Mouse (Mus musculus) intestine, embryonic 15.5 days (tissue): ENCODE results near the gene C2cd3. TPM values are rescaled to one million over a fixed set of nuclear protein-coding genes. Genes with fewer than 3 reads are reported as not detected.
"Not testable (repeated sequence)": the region's sequence is repeated elsewhere in the genome, so short reads cannot be mapped to it uniquely, and the experiment has no call there.

Experiments used
- ATAC-seq: fragments of 200-750 bp; cut with Nextera tagmentation; 2 replicates; pipeline ENCODE4 v1.8.0; 2017; ENCODE audit warnings: moderate TSS enrichment, moderate library complexity
- H3K27ac ChIP-seq: fragments of 300-500 bp; sonication (generic); 2 replicates; pipeline ENCODE4 v1.5.1; 2015; ENCODE audit warnings: mild to moderate bottlenecking, inconsistent platforms
- H3K27me3 ChIP-seq: fragments of 300-500 bp; sonication (generic); replicated peaks from 2 replicates; pipeline ENCODE4 v1.6.1; 2015; ENCODE audit warnings: inconsistent platforms
- H3K36me3 ChIP-seq: fragments of 300-500 bp; sonication (generic); 2 replicates; pipeline ENCODE4 v1.6.1; 2015; ENCODE audit warnings: inconsistent platforms
- H3K4me1 ChIP-seq: fragments of 300-500 bp; sonication (generic); replicated peaks from 2 replicates; pipeline ENCODE4 v1.6.1; 2015; ENCODE audit warnings: inconsistent platforms
- H3K4me2 ChIP-seq: fragments of 300-500 bp; sonication (generic); replicated peaks from 2 replicates; pipeline ENCODE4 v1.6.1; 2015; ENCODE audit warnings: mild to moderate bottlenecking, inconsistent platforms
- H3K4me3 ChIP-seq: fragments of 300-500 bp; sonication (generic); replicated peaks from 2 replicates; pipeline ENCODE4 v1.5.1; 2015; ENCODE audit warnings: inconsistent platforms
- H3K9ac ChIP-seq: fragments of 300-500 bp; sonication (generic); 2 replicates; pipeline ENCODE4 v1.6.1; 2015; ENCODE audit warnings: inconsistent platforms
- H3K9me3 ChIP-seq: fragments of 300-500 bp; sonication (generic); 2 replicates; pipeline ENCODE4 v1.6.1; 2016; ENCODE audit warnings: inconsistent platforms
- WGBS: fragments of 180-500 bp; shearing (Covaris S2); methylation state at CpG from one replicate; pipeline ENCODE4 v1.1.7; 2015; 5-methylcytosine and 5-hydroxymethylcytosine counted together
- polyA plus RNA-seq: library from polyadenylated mRNA; unstranded; fragments of >200 nt; fragmentation: Nextera tagmentation; extraction: Ambion mirVana; gene quantifications from 2 replicates; pipeline ENCODE4 v1.2.1, GENCODE M21; 2015

C2cd3 gene
- polyA plus RNA-seq, 1 experiment from 2014 or later = 13.3 TPM

DNA sequence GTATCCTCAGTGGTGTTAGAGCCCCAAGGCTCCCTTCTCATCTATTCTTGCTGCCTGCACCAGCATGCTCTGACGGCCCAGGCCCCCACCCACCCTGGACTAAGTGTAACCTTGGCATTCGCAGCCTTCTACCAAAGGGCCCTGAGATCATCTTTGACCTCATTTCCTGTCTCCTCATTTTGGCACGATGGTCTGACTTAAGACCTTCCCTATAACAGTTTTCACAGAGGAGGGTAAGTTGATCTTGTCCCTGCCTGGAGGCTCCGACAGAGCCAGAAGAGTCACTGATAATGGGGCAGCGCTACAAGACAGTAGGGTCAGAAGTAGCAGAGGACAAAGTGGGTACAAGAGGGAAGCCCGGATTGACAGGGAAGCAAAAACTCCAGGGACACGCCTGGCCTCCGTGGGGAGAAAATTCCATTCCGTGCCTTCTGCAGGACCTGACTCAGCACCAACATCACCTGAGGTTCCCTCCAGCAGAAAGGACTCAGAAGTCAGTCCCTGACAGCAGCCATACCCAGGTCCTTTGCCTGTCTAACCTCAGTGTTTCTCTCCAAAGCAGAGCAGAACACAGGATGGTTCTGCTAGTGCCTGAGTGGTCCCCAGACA lies 101.9 kb downstream of the C2cd3 start:
- no peaks in the 10 kb centered on the region for H3K4me1 ChIP-seq
- no peak overlapping the region for H3K4me3 ChIP-seq
- H3K4me2 ChIP-seq = no peak overlapping the region
- 75% methylated on average over 9 of the region's 9 CpGs for WGBS
- no peaks in the 10 kb centered on the region for H3K27me3 ChIP-seq
- H3K27ac ChIP-seq = no peak overlapping the region
- H3K9ac ChIP-seq = no peak overlapping the region
- no peak for ATAC-seq
- 0 out of 2 replicates have a peak, but pooled peaks cover 2% of the 10 kb centered on the region for H3K36me3 ChIP-seq
- no peaks in the 10 kb centered on the region for H3K9me3 ChIP-seq

DNA sequence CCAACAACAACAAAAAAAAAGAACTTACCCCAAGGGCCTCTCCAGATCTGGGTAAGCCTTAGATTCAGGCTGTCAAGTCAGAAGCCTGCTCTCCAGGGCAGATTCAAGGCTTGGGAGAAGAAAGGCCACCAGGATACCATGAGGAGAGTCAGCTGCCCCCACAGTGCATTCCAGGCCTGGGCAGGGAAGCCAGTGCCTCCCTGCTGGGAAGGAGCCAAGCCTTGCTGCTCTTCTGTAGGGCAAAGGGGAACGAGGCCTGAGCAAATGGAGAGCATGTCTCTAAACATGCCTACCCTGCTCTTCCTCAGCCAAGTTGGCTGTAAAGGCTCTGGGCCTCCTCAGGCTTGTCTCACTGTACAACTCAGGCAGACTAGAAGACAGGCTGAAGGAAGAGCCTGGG lies 102.6 kb downstream of the C2cd3 start:
- no peaks in the 10 kb centered on the region for H3K9me3 ChIP-seq
- H3K36me3 ChIP-seq = 0 out of 2 replicates have a peak, but pooled peaks cover 2% of the 10 kb centered on the region
- 39% methylated on average over 1 of the region's 1 CpGs for WGBS
- no peak for ATAC-seq
- no peak overlapping the region for H3K9ac ChIP-seq
- no peak overlapping the region for H3K4me3 ChIP-seq
- no peak overlapping the region for H3K4me2 ChIP-seq
- no peak overlapping the region for H3K27ac ChIP-seq
- H3K4me1 ChIP-seq = no peaks in the 10 kb centered on the region
- no peaks in the 10 kb centered on the region for H3K27me3 ChIP-seq

DNA sequence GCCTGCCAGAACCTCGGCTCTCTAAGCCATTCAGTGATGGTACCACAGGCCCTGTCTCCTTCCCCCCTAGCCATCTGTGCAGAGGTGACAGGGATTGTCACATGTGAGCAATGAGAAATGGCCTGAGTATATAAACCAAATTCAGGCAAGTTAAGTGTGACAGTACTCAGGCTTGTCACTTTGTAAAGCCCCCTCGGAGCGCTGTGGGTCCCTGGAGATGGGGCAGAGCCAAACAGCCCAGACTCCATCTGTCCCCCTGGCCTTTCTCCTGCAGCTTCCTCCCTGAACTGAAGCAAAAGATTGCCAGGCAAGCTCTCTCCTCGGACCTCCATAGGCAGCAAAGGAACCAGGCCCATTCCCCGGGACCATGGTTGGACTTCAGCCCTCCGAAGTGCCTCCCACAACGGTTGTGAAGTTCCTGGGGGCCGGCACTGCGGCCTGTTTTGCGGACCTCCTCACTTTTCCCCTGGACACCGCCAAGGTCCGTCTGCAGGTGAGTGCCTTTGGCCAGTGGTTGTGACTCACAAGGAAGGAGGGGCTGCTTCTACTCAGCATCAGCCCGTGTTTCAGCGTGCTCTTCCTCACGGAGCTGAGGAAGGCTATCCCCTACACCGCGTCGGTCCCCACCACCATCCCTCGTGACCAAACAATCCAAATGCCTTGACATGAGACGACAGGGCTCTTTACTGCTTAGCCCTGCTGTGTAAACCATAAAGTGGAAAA lies 107.2 kb downstream of the C2cd3 start:
- no peaks in the 10 kb centered on the region for H3K9me3 ChIP-seq
- no peak overlapping the region for H3K27ac ChIP-seq
- H3K4me3 ChIP-seq = no peak overlapping the region
- H3K4me1 ChIP-seq = no peaks in the 10 kb centered on the region
- H3K36me3 ChIP-seq = no peaks in the 10 kb centered on the region
- no peak for ATAC-seq
- WGBS = 78% methylated on average over 20 of the region's 20 CpGs
- no peak overlapping the region for H3K4me2 ChIP-seq
- H3K9ac ChIP-seq = no peak overlapping the region
- no peaks in the 10 kb centered on the region for H3K27me3 ChIP-seq

DNA sequence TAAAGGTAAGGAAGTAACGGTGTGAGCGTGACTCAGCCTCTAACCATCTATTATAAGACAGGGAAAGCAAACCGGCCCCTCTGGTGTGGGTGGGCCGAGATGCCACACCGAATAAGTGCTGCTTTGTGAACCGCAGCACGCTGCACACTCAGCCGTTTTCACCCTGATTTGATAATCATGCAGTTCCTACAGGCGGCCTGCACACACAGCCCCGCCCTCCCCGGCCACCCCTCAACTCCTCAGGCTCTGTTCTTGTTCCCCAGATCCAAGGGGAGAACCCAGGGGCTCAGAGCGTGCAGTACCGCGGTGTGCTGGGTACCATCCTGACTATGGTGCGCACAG lies 107.8 kb downstream of the C2cd3 start:
- Histone ChIP-seq H3K9me3 (no peaks in the 10 kb centered on the region), H3K9ac (no peak overlapping the region), H3K4me1 (no peaks in the 10 kb centered on the region), H3K4me2 (no peak overlapping the region), H3K27me3 (no peaks in the 10 kb centered on the region), H3K27ac (no peak overlapping the region), H3K36me3 (no peaks in the 10 kb centered on the region), H3K4me3 (no peak overlapping the region)
- WGBS = 61% methylated on average over 15 of the region's 15 CpGs
- no peak for ATAC-seq

GRCm38 (mm10) chr7:100480175-100480574 lies 108.1 kb downstream of the C2cd3 start:
- no peaks in the 10 kb centered on the region for H3K36me3 ChIP-seq
- no peak overlapping the region for H3K9ac ChIP-seq
- H3K4me1 ChIP-seq = no peaks in the 10 kb centered on the region
- no peaks in the 10 kb centered on the region for H3K27me3 ChIP-seq
- no peak overlapping the region for H3K4me2 ChIP-seq
- 86% methylated on average over 17 of the region's 17 CpGs for WGBS
- H3K27ac ChIP-seq = no peak overlapping the region
- H3K4me3 ChIP-seq = no peak overlapping the region
- ATAC-seq = no peak
- no peaks in the 10 kb centered on the region for H3K9me3 ChIP-seq

DNA sequence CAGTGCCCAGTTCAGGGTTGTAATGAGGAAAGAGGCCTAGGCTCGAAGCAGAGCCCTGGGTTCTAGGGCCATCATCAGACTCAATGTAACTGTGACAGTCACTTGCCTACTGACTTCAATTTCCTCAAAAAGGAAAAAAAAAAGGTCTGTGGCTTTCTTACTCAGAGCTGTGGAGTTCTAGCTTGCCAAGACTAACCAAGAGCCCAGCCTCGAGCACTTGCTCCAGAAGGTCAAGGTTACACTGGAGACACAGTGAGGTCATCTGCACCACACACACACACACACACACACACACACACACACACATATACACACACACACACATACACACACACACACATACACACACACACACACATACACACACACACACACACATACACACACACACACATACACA lies 110.0 kb downstream of the C2cd3 start:
- not testable (repeated sequence) for H3K9me3 ChIP-seq, H3K4me2 ChIP-seq, H3K27me3 ChIP-seq, ATAC-seq, H3K9ac ChIP-seq, H3K4me1 ChIP-seq, H3K27ac ChIP-seq, H3K36me3 ChIP-seq, H3K4me3 ChIP-seq
- 80% methylated on average over 2 of the region's 2 CpGs for WGBS

DNA sequence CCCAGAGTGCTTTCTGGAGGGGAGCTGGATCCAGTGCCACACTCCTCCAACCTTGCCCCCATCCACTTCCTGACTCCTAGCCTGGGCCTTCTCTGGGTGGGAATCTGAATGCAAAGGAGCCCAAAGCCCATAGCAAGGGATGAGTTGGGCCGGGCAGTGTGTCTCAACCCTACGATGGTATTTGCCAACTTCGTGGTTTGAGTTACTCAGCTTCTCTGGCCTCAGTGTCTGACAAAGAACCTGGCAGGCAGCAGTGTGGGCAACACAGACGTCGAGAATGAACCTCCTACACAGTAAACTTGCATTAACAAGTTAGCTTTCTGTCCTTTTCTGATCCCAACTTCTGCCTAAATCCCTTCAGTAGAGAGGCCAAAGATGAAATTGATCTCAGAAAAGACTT lies 112.5 kb downstream of the C2cd3 start:
- Histone ChIP-seq H3K4me1 (peaks cover 5% of the 10 kb centered on the region; the same call in 1 of the 2 replicates), H3K27ac (no peak overlapping the region), H3K27me3 (no peaks in the 10 kb centered on the region), H3K9me3 (no peaks in the 10 kb centered on the region), H3K9ac (no peak overlapping the region), H3K36me3 (no peaks in the 10 kb centered on the region), H3K4me2 (no peak overlapping the region), H3K4me3 (no peak overlapping the region)
- WGBS = 78% methylated on average over 5 of the region's 5 CpGs
- no peak for ATAC-seq

DNA sequence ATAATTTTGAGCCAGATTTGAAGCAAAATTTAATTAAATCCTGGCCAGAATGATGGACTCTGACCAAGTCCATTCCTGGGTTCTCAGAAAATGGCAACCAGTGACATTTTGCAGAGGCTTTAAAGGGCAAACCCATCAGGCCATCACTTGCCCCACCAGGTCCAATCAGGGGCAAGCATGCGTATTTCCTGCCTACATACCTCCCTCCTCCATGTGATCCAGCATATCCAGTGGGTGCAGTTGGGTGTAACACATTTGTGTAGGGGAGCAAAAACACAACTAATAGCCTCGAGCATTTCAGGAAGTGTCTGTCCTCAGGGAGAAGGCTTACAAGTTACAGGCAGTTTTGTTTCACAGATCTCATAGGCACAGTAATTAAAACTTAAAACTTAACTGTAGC lies 115.3 kb downstream of the C2cd3 start:
- no peaks in the 10 kb centered on the region for H3K36me3 ChIP-seq
- no peak overlapping the region for H3K4me3 ChIP-seq
- ATAC-seq = no peak
- H3K9ac ChIP-seq = no peak overlapping the region
- H3K27me3 ChIP-seq = no peaks in the 10 kb centered on the region
- no peak overlapping the region for H3K27ac ChIP-seq
- H3K9me3 ChIP-seq = no peaks in the 10 kb centered on the region
- peaks cover 5% of the 10 kb centered on the region; the same call in 1 of the 2 replicates for H3K4me1 ChIP-seq
- WGBS = 69% methylated on average over 2 of the region's 2 CpGs
- no peak overlapping the region for H3K4me2 ChIP-seq

GRCm38 (mm10) chr7:100488474-100489048 lies 116.5 kb downstream of the C2cd3 start:
- H3K4me3 ChIP-seq = no peak overlapping the region
- H3K27me3 ChIP-seq = no peaks in the 10 kb centered on the region
- H3K4me2 ChIP-seq = 0 out of 2 replicates have a peak overlapping the region, but pooled peaks have one; percentile 22
- H3K36me3 ChIP-seq = no peaks in the 10 kb centered on the region
- no peak overlapping the region for H3K9ac ChIP-seq
- no peak for ATAC-seq
- peak overlapping the region; percentile 58 for H3K27ac ChIP-seq
- H3K9me3 ChIP-seq = no peaks in the 10 kb centered on the region
- H3K4me1 ChIP-seq = peaks cover 17% of the 10 kb centered on the region; the same call in 1 of the 2 replicates
- 35% methylated on average over 10 of the region's 10 CpGs for WGBS

GRCm38 (mm10) chr7:100492391-100493116 lies 120.5 kb downstream of the C2cd3 start:
- Histone ChIP-seq H3K27me3 (no peaks in the 10 kb centered on the region), H3K36me3 (peaks cover 7% of the 10 kb centered on the region), H3K9me3 (no peaks in the 10 kb centered on the region), H3K4me3 (peak overlapping the region; percentile 52), H3K27ac (peak overlapping the region; percentile 78), H3K4me1 (peaks cover 39% of the 10 kb centered on the region), H3K9ac (peak overlapping the region; percentile 57), H3K4me2 (peak overlapping the region; percentile 90)
- ATAC-seq = peak; percentile 79
- 4% methylated on average over 36 of the region's 36 CpGs for WGBS

GRCm38 (mm10) chr7:100493117-100493483 lies 121.1 kb downstream of the C2cd3 start, which contains the start of gene Ucp2:
Gene Ucp2 (plus strand): TSS chr7:100493337.
- WGBS = under 1% methylated on average over 27 of the region's 27 CpGs
- peak; percentile 87 for ATAC-seq

More at GRCm38 (mm10) chr7:100493117-100493483, 121.1 kb downstream of the C2cd3 start, which contains the start of gene Ucp2:
- no peaks in the 10 kb centered on the region for H3K27me3 ChIP-seq
- H3K27ac ChIP-seq = peak within 1 kb of the TSS; percentile 78
- H3K9ac ChIP-seq = peak within 1 kb of the TSS; percentile 57
- peak within 1 kb of the TSS; percentile 52 for H3K4me3 ChIP-seq
- H3K4me2 ChIP-seq = peak within 1 kb of the TSS; percentile 90
- peaks cover 13% of the 10 kb centered on the region for H3K36me3 ChIP-seq
- peaks cover 39% of the 10 kb centered on the region for H3K4me1 ChIP-seq
- H3K9me3 ChIP-seq = no peaks in the 10 kb centered on the region
